Mouse (Mus musculus): ENCODE data around the gene Nacc1.

DNA sequence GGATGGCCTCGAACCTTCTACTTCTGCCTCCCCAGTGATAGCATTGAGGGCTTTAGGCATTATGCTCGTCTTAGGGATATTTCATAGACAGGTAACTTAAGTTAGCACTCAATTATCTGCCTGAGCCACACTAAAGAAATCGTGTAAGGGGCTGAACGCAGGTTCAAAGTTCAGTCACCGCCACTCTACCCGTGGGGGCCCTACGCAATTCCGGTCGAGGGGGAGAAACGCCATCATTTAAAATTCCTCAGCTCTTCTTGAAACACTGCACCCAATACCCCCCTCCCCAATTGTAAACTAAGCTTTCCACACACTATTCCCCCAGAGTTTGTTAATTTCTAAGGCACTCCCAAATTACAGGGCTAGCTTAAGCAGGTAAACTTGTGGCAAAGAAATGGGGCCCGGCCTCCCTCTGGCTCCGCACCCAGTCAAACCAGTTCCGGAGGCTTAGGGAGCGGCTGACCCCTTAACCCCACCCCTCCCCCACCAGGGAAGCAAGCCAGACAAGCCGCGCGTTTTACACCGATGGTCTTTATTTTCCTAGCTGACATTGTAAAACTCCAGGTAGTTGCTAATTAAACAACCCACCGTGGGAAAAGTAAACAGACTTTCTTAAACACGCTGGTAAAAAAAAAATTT is 26.7 kb downstream of the Nacc1 start:
- TF ChIP-seq CTCF (IDR thresholded peaks at IDR 0.05; ENCODE audit: borderline replicate concordance, control insufficient read depth, extremely low read depth, insufficient read depth, low read length, poor library complexity), result no peak
- no peak for TF ChIP-seq POLR2A (IDR thresholded peaks at IDR 0.05; ENCODE audit: control insufficient read depth, extremely low read depth, insufficient read depth, low read length, poor library complexity)

Measured in thymus, adult 2 months (tissue).